Mouse (Mus musculus): ENCODE results near the gene Rps10. TPM values are rescaled to one million over a fixed set of nuclear protein-coding genes. Genes with fewer than 3 reads are reported as not detected.
A peak's percentile ranks its signal among the peaks of the same experiment; 100 is the strongest.

Gene Rps10
- total RNA-seq, 2 experiments from 2014 or later, result 503 to 512 TPM

- no peak for DNase-seq (ENCODE audit: extremely low spot score in 1 of 2, low spot score in 2 of 2)
- intact Hi-C loops (cut with DNase I), result no loop called here
Measured at GRCm38 (mm10) chr17:27588231-27588630, 48.2 kb downstream of the Rps10 start.

DNA sequence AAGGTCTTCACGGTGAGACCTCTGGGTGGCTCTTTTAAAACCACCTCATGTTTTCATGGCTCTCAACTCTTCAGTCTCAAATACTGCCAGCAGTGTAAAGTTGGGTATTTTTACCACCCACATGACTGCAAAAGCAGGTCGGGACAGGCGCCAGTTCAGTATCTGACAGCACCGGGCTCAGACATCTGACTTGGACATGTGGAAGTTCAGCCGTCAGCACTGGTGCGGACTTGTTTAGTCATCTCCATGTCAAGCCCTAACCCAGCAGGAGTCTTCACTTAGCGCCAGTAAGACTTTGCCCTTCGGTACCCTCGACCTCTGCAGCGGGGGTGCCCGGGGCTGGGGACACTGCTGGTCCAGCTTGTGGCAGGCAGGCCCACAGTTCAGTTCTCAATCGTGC is 49.2 kb downstream of the Rps10 start:
- peak in 1 of 2 experiments; percentile 64 for DNase-seq (ENCODE audit: extremely low spot score in 1 of 2, low spot score in 2 of 2)
- intact Hi-C loops (cut with DNase I), result no loop called here

- no peak for DNase-seq (ENCODE audit: extremely low spot score in 1 of 2, low spot score in 2 of 2)
- intact Hi-C loops (cut with DNase I), result no loop called here
Measured at GRCm38 (mm10) chr17:27586661-27587060, 49.8 kb downstream of the Rps10 start.

- intact Hi-C loops (cut with DNase I), result no loop called here
- DNase-seq (ENCODE audit: extremely low spot score in 1 of 2, low spot score in 2 of 2), result no peak
Measured at GRCm38 (mm10) chr17:27583185-27583894, 53.1 kb downstream of the Rps10 start.

Other genes starting within 250 kb of the Rps10 start
- 10 to 100 TPM; 23.7 to 24.2 TPM for gene Grm4, start 115.3 kb downstream of the Rps10 start, total RNA-seq (2021)
- 10 to 100 TPM; 40.6 TPM for gene Hmga1, start 80.2 kb downstream of the Rps10 start, total RNA-seq (2021)
- 10 to 100 TPM; 80.4 to 95.9 TPM for gene AI413582, start 70.9 kb downstream of the Rps10 start, total RNA-seq (2021)
- 100 to 1,000 TPM; 497 to 524 TPM for gene Nudt3, start 13.2 kb downstream of the Rps10 start, total RNA-seq (2021)
- not detected for gene RPS10-NUDT3, start 1.4 kb downstream of the Rps10 start, total RNA-seq (2021)
- 100 to 1,000 TPM; 204 to 211 TPM for gene Pacsin1, start 18.8 kb upstream of the Rps10 start, total RNA-seq (2021)
- 1 to 10 TPM; 1.3 to 2.0 TPM for gene Spdef, start 92.3 kb upstream of the Rps10 start, total RNA-seq (2021)
- 100 to 1,000 TPM; 106 to 107 TPM for gene D17Wsu92e, start 184.0 kb upstream of the Rps10 start, total RNA-seq (2021)
- gene Snrpc, start 201.5 kb upstream of the Rps10 start, total RNA-seq (2021), result 10 to 100 TPM; 72.1 to 76.6 TPM
- 10 to 100 TPM; 22.9 to 23.8 TPM for gene Uhrf1bp1, start 219.8 kb upstream of the Rps10 start, total RNA-seq (2021)